Mouse (Mus musculus) liver, adult 2 months (tissue): ENCODE data around the gene Srrm2. TPM values are rescaled to one million over a fixed set of nuclear protein-coding genes. Genes with fewer than 3 reads are reported as not detected.

ENCODE experiments used
- DNase-seq: peaks from one replicate; pipeline ENCODE4 v3.0.0-alpha.2; 2011; ENCODE audit warnings: low read depth, low spot score; ENCODE audit errors: extremely low read depth
- H3K27ac ChIP-seq: fragments of 200-500 bp; replicated peaks from 2 replicates; pipeline ENCODE4 v1.5.1; 2012; ENCODE audit warnings: low read depth, mild to moderate bottlenecking, control low read depth, inconsistent platforms, low read length; ENCODE audit not compliant: insufficient read depth
- H3K27me3 ChIP-seq: fragments of 200-500 bp; 2 replicates; pipeline ENCODE4 v1.6.1; 2012; ENCODE audit warnings: mild to moderate bottlenecking, moderate library complexity, low read length, inconsistent platforms; ENCODE audit not compliant: control insufficient read depth, insufficient read depth
- H3K36me3 ChIP-seq: fragments of 200-500 bp; 2 replicates; pipeline ENCODE4 v1.6.1; 2012; ENCODE audit warnings: low read length, inconsistent platforms; ENCODE audit not compliant: control insufficient read depth, insufficient read depth
- H3K4me1 ChIP-seq: fragments of 200-500 bp; 2 replicates; pipeline ENCODE4 v1.6.1; 2011; ENCODE audit warnings: low read length; ENCODE audit not compliant: control insufficient read depth, insufficient read depth
- H3K4me3 ChIP-seq: fragments of 200-500 bp; 2 replicates; pipeline ENCODE4 v1.5.1; 2011; ENCODE audit warnings: low read depth, mild to moderate bottlenecking, control low read depth, low read length, moderate library complexity; ENCODE audit not compliant: insufficient read depth
- H3K79me2 ChIP-seq: fragments of 200-500 bp; 2 replicates; pipeline ENCODE4 v1.6.1; 2012; ENCODE audit warnings: inconsistent platforms, mild to moderate bottlenecking, low read length, moderate library complexity; ENCODE audit not compliant: control insufficient read depth, insufficient read depth
- H3K9ac ChIP-seq: fragments of 200-500 bp; 2 replicates; pipeline ENCODE4 v1.6.1; 2012; ENCODE audit warnings: low read depth, mild to moderate bottlenecking, control low read depth, inconsistent platforms, low read length
- CTCF ChIP-seq: fragments of 200-500 bp; IDR thresholded peaks from 2 replicates; pipeline ENCODE4 v1.5.1; 2011; ENCODE audit warnings: low read depth, low read length, control low read depth
- POLR2A ChIP-seq: fragments of 200-500 bp; IDR thresholded peaks from 2 replicates; pipeline ENCODE4 v1.6.1; 2011; ENCODE audit warnings: low read length, control low read depth; ENCODE audit not compliant: insufficient read depth; ENCODE audit errors: extremely low read depth
- WGBS: fragments of 180-500 bp; shearing (Covaris S2); methylation state at CpG from one replicate; pipeline ENCODE4 v1.1.7; 2018; 5-methylcytosine and 5-hydroxymethylcytosine counted together
- polyA plus RNA-seq: library from polyadenylated mRNA; depleted of rRNA; stranded (reverse); fragments of >200 nt; gene quantifications from 2 replicates; pipeline ENCODE4 v1.2.3, GENCODE M21; 2012; rRNA removed
- total RNA-seq: library from RNA; depleted of rRNA; stranded (reverse); fragments of >200 nt; gene quantifications from 2 replicates; pipeline ENCODE4 v1.2.3, GENCODE M21; 2014; rRNA removed

Srrm2 gene
- total RNA-seq (33.0 and 46.5 TPM in 2 replicates), polyA plus RNA-seq (177 and 316 TPM in 2 replicates)

DNA sequence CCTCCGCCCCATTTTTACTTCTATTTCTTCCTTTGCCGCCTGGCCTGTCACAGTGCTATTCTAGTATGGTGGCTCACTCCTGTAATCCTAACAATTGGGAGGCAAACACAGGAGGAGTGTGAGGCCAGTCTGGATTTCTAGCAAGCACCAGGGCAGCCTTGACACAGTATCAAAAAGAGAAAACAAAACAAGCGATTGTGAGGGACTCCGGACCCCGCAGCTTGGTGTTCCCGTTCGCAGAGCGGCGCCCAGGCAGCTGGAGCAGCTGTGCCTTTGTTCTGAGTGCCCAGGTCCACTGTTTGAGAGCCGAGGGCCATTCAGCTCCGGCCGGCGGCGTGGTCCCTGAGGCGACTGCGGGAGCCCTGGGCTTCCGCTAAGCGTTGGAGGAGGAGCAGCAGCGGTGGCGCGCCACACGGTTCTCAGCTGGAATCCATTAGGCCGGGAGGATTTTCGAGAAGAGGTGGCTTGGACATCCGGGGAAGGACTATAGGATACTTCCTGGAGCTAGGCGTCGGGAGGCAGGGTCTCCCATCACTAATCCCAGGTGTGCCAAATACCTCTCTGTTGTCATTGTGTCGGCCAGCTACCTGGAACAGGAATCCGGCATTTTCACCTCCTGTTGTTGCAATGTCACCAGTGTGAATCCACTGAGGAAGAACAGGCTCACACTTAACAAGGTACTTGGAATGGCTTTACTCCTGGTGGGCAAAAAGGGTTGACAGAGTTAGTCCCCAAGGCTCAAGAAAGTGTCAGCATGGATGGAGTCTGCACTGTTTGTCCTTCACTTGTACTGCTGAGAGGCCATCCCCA lies at the start of gene Srrm2:
TSS of gene Srrm2 (plus strand) at position 264 of the 810 bp plus-strand sequence.
- Histone ChIP-seq H3K4me1 (peaks cover 11% of the 10 kb centered on the region), H3K36me3 (no peaks in the 10 kb centered on the region), H3K27ac (peak within 1 kb of the TSS; percentile 70), H3K79me2 (no peaks in the 10 kb centered on the region), H3K4me3 (peak within 1 kb of the TSS; percentile 77), H3K9ac (peak within 1 kb of the TSS; percentile 87), H3K27me3 (no peaks in the 10 kb centered on the region)
- WGBS = 2% methylated on average over 29 of the region's 29 CpGs
- DNase-seq = no peak
- 0 out of 2 replicates have a peak, but pooled peaks have one; percentile 38 for TF ChIP-seq POLR2A
- no peak for TF ChIP-seq CTCF

DNA sequence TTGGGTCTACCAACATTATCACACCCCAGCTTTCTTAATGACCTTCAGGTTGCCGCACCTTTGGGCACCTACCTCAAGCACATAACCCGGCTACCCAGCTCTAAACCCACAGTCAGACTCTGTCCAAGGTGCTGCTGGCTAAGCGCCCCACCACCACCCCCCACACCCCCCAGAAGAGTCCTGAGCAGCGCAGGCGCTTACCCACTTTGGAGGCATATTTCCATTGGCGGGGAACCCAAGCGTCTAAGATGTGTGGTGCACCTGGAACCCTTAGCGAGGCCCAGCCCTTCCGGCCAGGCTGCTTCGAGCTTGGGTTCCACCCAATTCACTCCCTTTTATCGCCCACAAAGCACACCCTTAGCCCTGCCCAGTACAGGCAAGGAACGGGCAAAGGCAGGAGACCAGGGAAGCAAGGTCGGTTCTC lies 49.7 kb upstream of the Srrm2 start, which contains the start of gene Paqr4:
TSS of gene Paqr4 (minus strand) at position 270 of the 424 bp plus-strand sequence.
- TF ChIP-seq POLR2A (no peak), CTCF (no peak)
- WGBS = 12% methylated on average over 13 of the region's 13 CpGs
- DNase-seq = no peak
- H3K27me3 ChIP-seq = peaks cover 27% of the 10 kb centered on the region
- H3K9ac ChIP-seq = peak within 1 kb of the TSS; percentile 66
- no peak within 1 kb of the TSS for H3K27ac ChIP-seq
- H3K4me1 ChIP-seq = peaks cover 2% of the 10 kb centered on the region; the same call in 1 of the 2 replicates
- no peaks in the 10 kb centered on the region for H3K36me3 ChIP-seq
- peak within 1 kb of the TSS; percentile 67 for H3K4me3 ChIP-seq
- H3K79me2 ChIP-seq = no peaks in the 10 kb centered on the region

DNA sequence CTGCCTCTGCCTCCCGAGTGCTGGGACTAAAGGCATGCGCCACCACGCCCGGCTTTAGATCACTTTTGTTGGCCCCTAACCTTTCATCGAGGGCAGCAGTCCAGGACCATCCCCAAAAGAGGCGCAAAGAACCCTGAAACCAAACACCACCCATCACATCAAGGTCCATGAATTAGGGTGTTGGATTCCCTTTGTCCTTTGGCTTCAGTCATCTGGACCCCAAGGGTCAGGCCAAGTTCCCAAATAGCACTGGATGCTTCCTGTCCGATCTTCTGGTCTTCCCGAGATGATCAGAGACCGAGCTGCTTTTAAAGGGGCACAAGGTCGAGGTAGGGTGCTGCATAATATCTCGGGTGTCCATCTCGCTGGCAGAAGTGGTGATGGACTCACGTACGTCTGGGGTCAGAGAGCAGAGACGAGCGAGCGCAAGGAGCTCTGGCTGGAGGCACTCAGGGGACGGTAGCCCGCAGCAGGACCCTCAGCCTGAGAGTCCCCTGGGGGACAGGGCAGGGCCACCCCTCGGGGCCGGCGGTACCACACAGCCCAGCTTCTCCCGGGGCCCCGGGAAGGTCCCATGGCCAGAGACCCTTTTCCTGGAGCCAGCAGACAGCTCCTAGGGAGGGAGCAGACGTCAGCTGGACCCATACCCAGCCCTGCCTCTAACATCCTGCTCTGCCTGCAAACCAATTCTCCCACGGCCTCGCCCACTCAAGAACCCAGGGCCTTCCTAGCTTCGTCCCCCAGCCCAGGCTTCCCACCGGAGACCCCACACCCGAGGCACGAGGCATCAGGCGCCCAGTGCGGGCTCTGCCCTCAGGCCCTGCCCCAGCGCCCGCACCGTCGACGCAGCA lies 48.7 kb upstream of the Srrm2 start:
- Histone ChIP-seq H3K79me2 (no peaks in the 10 kb centered on the region), H3K36me3 (no peaks in the 10 kb centered on the region), H3K27me3 (peaks cover 35% of the 10 kb centered on the region), H3K27ac (no peak overlapping the region), H3K4me1 (peaks cover 2% of the 10 kb centered on the region; the same call in 1 of the 2 replicates), H3K4me3 (no peak overlapping the region), H3K9ac (no peak overlapping the region)
- DNase-seq = no peak
- WGBS = 44% methylated on average over 38 of the region's 38 CpGs
- TF ChIP-seq POLR2A (no peak), CTCF (no peak)

DNA sequence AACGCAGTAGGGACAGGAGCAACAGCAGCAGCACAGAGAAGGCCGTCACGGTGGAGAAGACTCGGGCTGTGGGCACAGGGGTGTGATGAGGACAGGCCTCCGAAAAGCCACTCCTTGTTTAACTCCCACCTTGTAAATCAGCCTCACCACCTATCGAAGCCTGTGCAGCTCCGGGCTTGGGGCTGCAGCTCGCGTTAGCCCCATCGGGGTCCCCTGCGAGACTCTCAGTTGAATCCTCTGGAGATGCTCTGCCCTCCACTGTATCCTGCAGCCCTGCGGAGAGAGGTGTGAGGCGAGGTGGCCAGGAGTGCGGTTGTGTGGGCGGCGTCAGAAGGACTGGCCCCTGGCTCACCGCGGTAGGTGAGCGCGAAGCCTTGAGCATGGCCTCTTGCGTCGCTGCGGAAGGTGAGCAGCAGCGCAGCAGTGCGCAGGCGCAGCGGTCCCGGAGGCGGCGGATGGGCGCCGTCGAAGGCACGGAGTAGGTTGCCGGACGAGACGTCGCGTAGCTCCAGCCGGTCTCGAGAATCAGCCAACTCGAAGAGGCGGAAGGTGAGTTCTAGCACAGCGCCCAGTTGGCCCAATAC lies 48.0 kb upstream of the Srrm2 start:
- no peak for DNase-seq
- no peak overlapping the region for H3K27ac ChIP-seq
- no peaks in the 10 kb centered on the region for H3K36me3 ChIP-seq
- H3K9ac ChIP-seq = no peak overlapping the region
- no peak for TF ChIP-seq POLR2A
- no peak for TF ChIP-seq CTCF
- peaks cover 35% of the 10 kb centered on the region for H3K27me3 ChIP-seq
- H3K79me2 ChIP-seq = no peaks in the 10 kb centered on the region
- peaks cover 2% of the 10 kb centered on the region; the same call in 1 of the 2 replicates for H3K4me1 ChIP-seq
- H3K4me3 ChIP-seq = peak overlapping the region; percentile 25; the same call in 1 of the 2 replicates
- 12% methylated on average over 44 of the region's 44 CpGs for WGBS

DNA sequence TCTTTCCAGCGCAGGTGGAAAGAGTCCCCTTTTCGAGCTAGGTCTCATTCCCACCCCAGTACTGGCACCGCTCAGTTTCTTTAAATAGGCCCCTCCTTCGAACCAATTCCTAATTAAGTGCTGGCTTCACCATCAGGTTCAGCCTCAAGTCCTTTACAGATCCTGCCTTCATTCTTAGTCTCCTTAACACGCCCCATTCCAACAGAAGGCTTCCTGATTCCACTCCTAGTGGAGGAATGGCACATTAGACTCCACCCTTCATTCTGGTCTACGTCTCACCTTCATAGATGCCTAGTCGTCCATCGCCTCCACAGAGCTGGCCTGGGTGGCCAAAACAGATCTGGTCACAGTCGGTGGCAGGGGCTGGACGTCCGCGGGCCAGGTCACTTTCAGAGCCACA lies 47.4 kb upstream of the Srrm2 start:
- Histone ChIP-seq H3K27ac (no peak overlapping the region), H3K79me2 (no peaks in the 10 kb centered on the region), H3K9ac (no peak overlapping the region), H3K36me3 (no peaks in the 10 kb centered on the region), H3K27me3 (peaks cover 35% of the 10 kb centered on the region), H3K4me3 (no peak overlapping the region), H3K4me1 (peaks cover 2% of the 10 kb centered on the region; the same call in 1 of the 2 replicates)
- no peak for TF ChIP-seq CTCF
- no peak for TF ChIP-seq POLR2A
- 75% methylated on average over 12 of the region's 12 CpGs for WGBS
- no peak for DNase-seq
